9 mouse cellular contexts compared by ENCODE assay signal in genomic region chr1:36746452-36746851, GRCm38 (mm10). TPM values are rescaled to one million over a fixed set of nuclear protein-coding genes. Genes with fewer than 3 reads are reported as not detected.
DNase-seq lines count a peak whose midpoint lies in the region; ATAC-seq and TF ChIP-seq lines count a peak whose summit lies in the region.
"Had no signal": no experiment of that assay in that cellular context is flagged by ENCODE, and none has a peak within 500 bp of the region (broad histone marks: within the 10 kb centered on the region; RNA-seq: fewer than 3 reads in every experiment).

No protein-coding gene starts in this region.

- H3K4me2 ChIP-seq in midbrain, embryonic 11.5 days, result no peak overlapping the region
- no peak overlapping the region for H3K4me2 ChIP-seq in midbrain, embryonic 13.5 days (replicated peaks)
- no peak overlapping the region for H3K4me2 ChIP-seq in limb, embryonic 14.5 days (replicated peaks; ENCODE audit: low read depth, low read length, severe bottlenecking)

- no peaks in the 10 kb centered on the region for H3K9me3 ChIP-seq in midbrain, embryonic 11.5 days (ENCODE audit: control insufficient read depth, low read length)
- H3K9me3 ChIP-seq in midbrain, embryonic 13.5 days, result no peaks in the 10 kb centered on the region
- no peaks in the 10 kb centered on the region for H3K9me3 ChIP-seq in limb, embryonic 14.5 days (ENCODE audit: control insufficient read depth, low read length)

- no peak overlapping the region for H3K27ac ChIP-seq in gastrocnemius, adult 2 months
- no peak overlapping the region for H3K27ac ChIP-seq in midbrain, embryonic 11.5 days (ENCODE audit: low read depth, low read length)
- H3K27ac ChIP-seq in midbrain, embryonic 13.5 days, result no peak overlapping the region
- no peak overlapping the region for H3K27ac ChIP-seq in bone marrow macrophage, adult 2 months (ENCODE audit: insufficient read depth, low read depth, low read length)
- H3K27ac ChIP-seq in limb, embryonic 14.5 days (replicated peaks; ENCODE audit: low read depth, low read length), result no peak overlapping the region

- H3K27me3 ChIP-seq in midbrain, embryonic 11.5 days (ENCODE audit: control insufficient read depth, insufficient read depth, low read length), result no peaks in the 10 kb centered on the region
- no peaks in the 10 kb centered on the region for H3K27me3 ChIP-seq in midbrain, embryonic 13.5 days
- H3K27me3 ChIP-seq in limb, embryonic 14.5 days (ENCODE audit: control insufficient read depth, insufficient read depth, low read length), result no peaks in the 10 kb centered on the region; the same call in 1 of the 2 replicates

- ATAC-seq in midbrain, embryonic 11.5 days (ENCODE audit: low FRiP score), result no peak
- no peak for ATAC-seq in midbrain, embryonic 13.5 days
- no peak for ATAC-seq in limb, embryonic 14.5 days (ENCODE audit: low FRiP score, low read depth)

- TF ChIP-seq CTCF in gastrocnemius, adult 2 months (IDR thresholded peaks at IDR 0.05), result peak; percentile 61
- peak; percentile 71 for TF ChIP-seq CTCF in bone marrow macrophage, adult 2 months (IDR thresholded peaks at IDR 0.05; ENCODE audit: low read depth, low read length)

- no peak overlapping the region for H3K9ac ChIP-seq in midbrain, embryonic 11.5 days (ENCODE audit: low read length)
- no peak overlapping the region for H3K9ac ChIP-seq in midbrain, embryonic 13.5 days (replicated peaks)
- H3K9ac ChIP-seq in limb, embryonic 14.5 days (ENCODE audit: low read depth, low read length, severe bottlenecking), result no peak overlapping the region

- H3K36me3 ChIP-seq in midbrain, embryonic 11.5 days (ENCODE audit: control insufficient read depth, insufficient read depth, low read length), result no peaks in the 10 kb centered on the region
- no peaks in the 10 kb centered on the region for H3K36me3 ChIP-seq in midbrain, embryonic 13.5 days
- no peaks in the 10 kb centered on the region for H3K36me3 ChIP-seq in limb, embryonic 14.5 days (ENCODE audit: control insufficient read depth, insufficient read depth, low read length)

- H3K4me1 ChIP-seq in midbrain, embryonic 11.5 days (ENCODE audit: control insufficient read depth, insufficient read depth, low read length), result 0 out of 2 replicates have a peak, but pooled peaks cover 3% of the 10 kb centered on the region
- H3K4me1 ChIP-seq in midbrain, embryonic 13.5 days (replicated peaks), result peaks cover 21% of the 10 kb centered on the region
- no peaks in the 10 kb centered on the region for H3K4me1 ChIP-seq in bone marrow macrophage, adult 2 months (ENCODE audit: control insufficient read depth, insufficient read depth, low read length)
- H3K4me1 ChIP-seq in limb, embryonic 14.5 days (ENCODE audit: control insufficient read depth, insufficient read depth, low read length), result no peaks in the 10 kb centered on the region

- intact Hi-C loops in gastrocnemius, adult 2 months (cut with DNase I), result no loop called here

- DNase-seq in gastrocnemius, adult 2 months, result peak; percentile 35
- no peak for DNase-seq in gastrocnemius, adult 8-10 months (ENCODE audit: low spot score in 2 of 2)
- peak; percentile 90 for DNase-seq in midbrain, embryonic 11.5 days (ENCODE audit: low spot score, missing footprints)
- peak; percentile 22 for DNase-seq in limb, embryonic 14.5 days (ENCODE audit: low spot score)
- peak; percentile 54 for DNase-seq in thymus, postnatal 25 days
- DNase-seq in Muller cell, postnatal 12 days (ENCODE audit: inconsistent ontology term), result no peak

- TF ChIP-seq POLR2A in bone marrow macrophage, adult 2 months (IDR thresholded peaks at IDR 0.05; ENCODE audit: borderline replicate concordance, low read depth, low read length), result no peak
- TF ChIP-seq POLR2A in limb, embryonic 14.5 days (IDR thresholded peaks at IDR 0.05; ENCODE audit: borderline replicate concordance, extremely low read depth, insufficient read depth, insufficient read length), result no peak

- 46% methylated on average over 15 of the region's 15 CpGs for WGBS in midbrain, embryonic 11.5 days
- WGBS in midbrain, embryonic 13.5 days, result 48% methylated on average over 15 of the region's 15 CpGs
- 42% methylated on average over 14 of the region's 15 CpGs for WGBS in limb, embryonic 14.5 days

- no peak overlapping the region for H3K4me3 ChIP-seq in gastrocnemius, adult 2 months
- no peak overlapping the region for H3K4me3 ChIP-seq in midbrain, embryonic 11.5 days (ENCODE audit: low read depth, low read length)
- no peak overlapping the region for H3K4me3 ChIP-seq in midbrain, embryonic 13.5 days (replicated peaks)
- H3K4me3 ChIP-seq in bone marrow macrophage, adult 2 months (ENCODE audit: insufficient read depth, low read length), result no peak overlapping the region
- H3K4me3 ChIP-seq in limb, embryonic 14.5 days (replicated peaks; ENCODE audit: low read length), result no peak overlapping the region

RNA-seq across cellular contexts. Expression of gene Zap70, which starts 15.1 kb away (rescaled TPM):
- under 1 TPM in 1 of 2 experiments, not detected in 1; 0.84 TPM for total RNA-seq in gastrocnemius, adult 2 months (2021)
- total RNA-seq in gastrocnemius, adult 8-10 months (2022), result under 1 TPM in 2 of 4 experiments, not detected in 2; 0.27 to 0.31 TPM
- polyA plus RNA-seq in midbrain, embryonic 11.5 days (2014; fragmentation: Nextera tagmentation; extraction: Ambion mirVana), result 0.36 and 0.41 TPM in 2 replicates
- polyA plus RNA-seq in midbrain, embryonic 13.5 days (2015; fragmentation: Nextera tagmentation; extraction: Ambion mirVana), result 0.65 and 1.1 TPM in 2 replicates
- polyA plus RNA-seq in bone marrow macrophage, adult 2 months (2012; ENCODE audit: insufficient read depth, insufficient read length, missing spikeins), result not detected in 2 replicates
- polyA plus RNA-seq in limb, embryonic 14.5 days (2012; rRNA removed), result 0.88 and 1.2 TPM in 2 replicates
- polyA plus RNA-seq in limb, embryonic 14.5 days (2014; fragmentation: Nextera tagmentation; extraction: Ambion mirVana), result 0.54 and 0.91 TPM in 2 replicates

RNA-seq across cellular contexts. Expression of gene Actr1b, which starts 32.2 kb away (rescaled TPM):
- 100 to 1,000 TPM; 120 to 155 TPM for total RNA-seq in gastrocnemius, adult 2 months (2021)
- 100 to 1,000 TPM; 141 to 162 (median 147) TPM for total RNA-seq in gastrocnemius, adult 8-10 months (2022)
- 97.1 and 110 TPM in 2 replicates for polyA plus RNA-seq in midbrain, embryonic 11.5 days (2014; fragmentation: Nextera tagmentation; extraction: Ambion mirVana)
- 97.5 and 102 TPM in 2 replicates for polyA plus RNA-seq in midbrain, embryonic 13.5 days (2015; fragmentation: Nextera tagmentation; extraction: Ambion mirVana)
- polyA plus RNA-seq in bone marrow macrophage, adult 2 months (2012; ENCODE audit: insufficient read depth, insufficient read length, missing spikeins), result 41.9 and 43.7 TPM in 2 replicates
- polyA plus RNA-seq in limb, embryonic 14.5 days (2012; rRNA removed), result 162 and 189 TPM in 2 replicates
- 85.7 and 93.1 TPM in 2 replicates for polyA plus RNA-seq in limb, embryonic 14.5 days (2014; fragmentation: Nextera tagmentation; extraction: Ambion mirVana)

RNA-seq across cellular contexts. Expression of gene 4933424G06Rik, which starts 36.5 kb away (rescaled TPM):
- 1 to 10 TPM in 1 of 2 experiments, under 1 TPM in 1; 0.51 to 1.5 TPM for total RNA-seq in gastrocnemius, adult 2 months (2021)
- under 1 TPM in 3 of 4 experiments, not detected in 1; 0.65 to 0.75 (median 0.70) TPM for total RNA-seq in gastrocnemius, adult 8-10 months (2022)
- 0.23 TPM in 1 of 2 replicates, not detected in the other for polyA plus RNA-seq in midbrain, embryonic 11.5 days (2014; fragmentation: Nextera tagmentation; extraction: Ambion mirVana)
- 0.24 and 0.36 TPM in 2 replicates for polyA plus RNA-seq in midbrain, embryonic 13.5 days (2015; fragmentation: Nextera tagmentation; extraction: Ambion mirVana)
- polyA plus RNA-seq in bone marrow macrophage, adult 2 months (2012; ENCODE audit: insufficient read depth, insufficient read length, missing spikeins), result not detected in 2 replicates
- 0.10 TPM in 1 of 2 replicates, not detected in the other for polyA plus RNA-seq in limb, embryonic 14.5 days (2012; rRNA removed)
- polyA plus RNA-seq in limb, embryonic 14.5 days (2014; fragmentation: Nextera tagmentation; extraction: Ambion mirVana), result not detected in 2 replicates
- polyA plus RNA-seq: stomach, embryonic 14.5 days had no signal

RNA-seq across cellular contexts. Expression of gene Cox5b, which starts 55.2 kb away (rescaled TPM):
- total RNA-seq in gastrocnemius, adult 2 months (2021), result 1,000 to 10,000 TPM; 1,153 to 1,545 TPM
- 1,000 to 10,000 TPM in 1 of 4 experiments, 100 to 1,000 TPM in 3; 864 to 1,112 (median 950) TPM for total RNA-seq in gastrocnemius, adult 8-10 months (2022)
- polyA plus RNA-seq in midbrain, embryonic 11.5 days (2014; fragmentation: Nextera tagmentation; extraction: Ambion mirVana), result 466 and 531 TPM in 2 replicates
- 576 and 579 TPM in 2 replicates for polyA plus RNA-seq in midbrain, embryonic 13.5 days (2015; fragmentation: Nextera tagmentation; extraction: Ambion mirVana)
- polyA plus RNA-seq in bone marrow macrophage, adult 2 months (2012; ENCODE audit: insufficient read depth, insufficient read length, missing spikeins), result 491 and 523 TPM in 2 replicates
- polyA plus RNA-seq in limb, embryonic 14.5 days (2012; rRNA removed), result 291 and 342 TPM in 2 replicates
- 544 and 588 TPM in 2 replicates for polyA plus RNA-seq in limb, embryonic 14.5 days (2014; fragmentation: Nextera tagmentation; extraction: Ambion mirVana)

Comparison
In these comparisons a context has a peak if more than half of its experiments do, and no peak if none do; other contexts are left out.
1. DNase-seq: peak in gastrocnemius, adult 2 months (single experiment), midbrain, embryonic 11.5 days (single experiment), limb, embryonic 14.5 days (single experiment) and thymus, postnatal 25 days (single experiment); none in gastrocnemius, adult 8-10 months (0 of 2) and Muller cell, postnatal 12 days (single experiment).